Mouse (Mus musculus) megakaryocyte, embryonic 14.5 days (primary cell): ENCODE measurements around the gene Zdhhc21. TPM values are rescaled to one million over a fixed set of nuclear protein-coding genes. Genes with fewer than 3 reads are reported as not detected.

ENCODE experiments used
- H3K27me3 ChIP-seq: replicated peaks from 2 replicates; pipeline ENCODE3; 2012; ENCODE audit warnings: inconsistent platforms
- H3K36me3 ChIP-seq: replicated peaks from 2 replicates; pipeline ENCODE3; 2012; ENCODE audit warnings: low read length, inconsistent platforms, mixed read lengths
- H3K4me1 ChIP-seq: 2 replicates; pipeline ENCODE4 v1.6.1; 2012; ENCODE audit warnings: inconsistent platforms
- H3K4me3 ChIP-seq: replicated peaks from 2 replicates; pipeline ENCODE3; 2012; ENCODE audit warnings: moderate library complexity, mild to moderate bottlenecking, inconsistent platforms
- H3K9me3 ChIP-seq: 2 replicates; pipeline ENCODE4 v1.6.1; 2012; ENCODE audit warnings: inconsistent platforms
- FLI1 ChIP-seq: IDR thresholded peaks from 2 replicates; pipeline ENCODE4 v1.6.1; 2012; ENCODE audit warnings: low read length, inconsistent platforms, mixed read lengths
- GATA1 ChIP-seq: IDR thresholded peaks from 3 replicates; pipeline ENCODE4 v1.6.1; 2012; ENCODE audit warnings: mixed read lengths, low read length, inconsistent platforms, borderline replicate concordance
- polyA plus RNA-seq: library from polyadenylated mRNA; stranded (reverse); fragments of >175 nt; gene quantifications from 2 replicates; pipeline ENCODE4 v1.2.3, GENCODE M21; 2012; ENCODE audit warnings: low replicate concordance; ENCODE audit not compliant: insufficient read depth

The Zdhhc21 gene
- polyA plus RNA-seq, 1 experiment: 0.32 TPM

DNA sequence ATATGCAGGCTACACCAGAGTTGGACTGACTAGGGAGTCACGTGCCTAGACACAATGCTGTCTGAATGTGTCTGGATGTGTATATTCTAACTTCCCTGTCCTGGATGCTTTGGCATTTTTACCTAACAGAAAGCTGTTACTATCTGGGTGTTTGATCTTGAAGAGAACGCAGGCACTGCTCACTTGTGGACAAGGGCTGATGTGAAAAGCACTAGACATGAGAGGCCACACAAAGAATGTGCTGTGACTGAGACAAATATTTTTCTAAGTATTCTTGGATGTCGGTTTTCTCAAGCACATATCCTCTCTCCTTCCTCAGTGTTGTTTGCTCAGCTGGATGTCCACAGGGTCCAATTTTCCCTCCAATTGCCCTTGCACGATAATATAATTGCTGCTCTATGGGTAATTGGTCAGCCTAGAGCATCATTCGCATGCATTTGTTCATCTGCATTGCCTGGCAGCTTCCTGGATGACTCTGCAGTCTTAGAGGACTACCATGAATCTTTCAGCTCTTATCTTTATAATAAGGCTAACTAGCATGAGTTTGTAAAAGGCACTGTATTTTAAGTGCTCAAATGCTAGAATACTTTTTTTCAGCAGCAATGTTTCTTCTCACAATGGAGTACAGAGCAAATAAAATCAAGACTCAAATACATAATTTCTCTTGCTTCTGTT, 66.7 kb downstream of the Zdhhc21 start:
- H3K4me1 ChIP-seq: peaks cover 15% of the 10 kb centered on the region
- no peak overlapping the region for H3K4me3 ChIP-seq
- H3K9me3 ChIP-seq: no peaks in the 10 kb centered on the region
- no peak for TF ChIP-seq FLI1
- no peak for TF ChIP-seq GATA1
- no peaks in the 10 kb centered on the region for H3K27me3 ChIP-seq
- H3K36me3 ChIP-seq: peaks cover 6% of the 10 kb centered on the region

DNA sequence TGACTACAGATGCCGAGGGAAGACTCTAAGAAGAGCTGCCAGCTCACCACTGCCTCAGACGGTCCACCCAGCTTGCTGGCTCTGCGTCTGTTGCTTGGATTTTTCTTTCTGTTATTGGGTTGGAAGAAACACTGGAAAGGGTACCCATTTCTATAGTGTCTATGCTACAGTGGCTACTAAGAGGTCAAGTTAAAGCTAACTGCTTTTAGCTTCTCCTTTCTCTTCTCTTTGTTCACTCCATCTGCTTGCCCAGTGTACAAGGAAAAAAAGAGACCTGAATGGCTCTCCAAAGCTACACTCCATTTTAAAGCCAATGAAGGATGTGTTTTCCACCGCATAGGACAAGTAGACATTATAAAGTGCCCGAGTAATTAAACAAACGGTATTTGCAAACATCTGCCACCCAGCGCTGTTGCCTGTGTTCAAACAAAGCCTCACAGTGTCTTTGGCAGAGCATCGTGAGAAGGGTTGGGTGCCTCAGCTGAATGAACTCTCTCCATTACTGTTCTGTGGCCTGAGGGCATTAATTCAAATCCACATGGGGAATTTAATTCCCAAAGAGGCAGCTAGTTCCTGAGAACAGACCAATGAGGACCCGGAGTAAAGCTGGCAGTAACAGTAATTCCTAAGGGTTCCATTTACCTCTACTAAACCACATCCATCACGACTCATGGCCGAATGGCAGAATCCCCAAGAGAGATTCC, 94.1 kb downstream of the Zdhhc21 start:
- H3K4me1 ChIP-seq: no peaks in the 10 kb centered on the region
- peaks cover 3% of the 10 kb centered on the region; the same call in 1 of the 2 replicates for H3K9me3 ChIP-seq
- no peak for TF ChIP-seq FLI1
- TF ChIP-seq GATA1: no peak
- no peaks in the 10 kb centered on the region for H3K36me3 ChIP-seq
- H3K4me3 ChIP-seq: no peak overlapping the region
- peaks cover 2% of the 10 kb centered on the region for H3K27me3 ChIP-seq

DNA sequence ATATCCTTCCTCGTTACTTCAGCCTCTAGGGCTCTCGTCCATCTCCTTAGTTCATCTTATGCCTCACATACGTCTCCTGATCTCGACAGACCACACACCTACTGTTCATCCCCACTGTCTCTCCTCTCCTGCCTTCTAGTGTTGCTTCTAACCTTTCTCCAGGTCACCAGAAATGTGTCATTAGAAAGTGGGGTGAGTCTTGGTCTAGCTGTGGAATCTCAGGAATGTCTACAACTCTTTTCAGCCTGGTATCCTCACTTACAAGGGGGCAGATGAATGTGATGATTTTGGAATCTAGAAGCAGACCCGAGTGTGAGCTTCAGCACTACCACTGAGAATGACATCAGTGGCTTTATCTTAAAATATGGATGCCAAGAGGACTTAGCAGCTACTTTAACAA, 96.2 kb downstream of the Zdhhc21 start:
- Histone ChIP-seq H3K36me3 (no peaks in the 10 kb centered on the region), H3K4me1 (no peaks in the 10 kb centered on the region), H3K27me3 (peaks cover 1% of the 10 kb centered on the region), H3K4me3 (no peak overlapping the region), H3K9me3 (no peaks in the 10 kb centered on the region)
- TF ChIP-seq GATA1: no peak

DNA sequence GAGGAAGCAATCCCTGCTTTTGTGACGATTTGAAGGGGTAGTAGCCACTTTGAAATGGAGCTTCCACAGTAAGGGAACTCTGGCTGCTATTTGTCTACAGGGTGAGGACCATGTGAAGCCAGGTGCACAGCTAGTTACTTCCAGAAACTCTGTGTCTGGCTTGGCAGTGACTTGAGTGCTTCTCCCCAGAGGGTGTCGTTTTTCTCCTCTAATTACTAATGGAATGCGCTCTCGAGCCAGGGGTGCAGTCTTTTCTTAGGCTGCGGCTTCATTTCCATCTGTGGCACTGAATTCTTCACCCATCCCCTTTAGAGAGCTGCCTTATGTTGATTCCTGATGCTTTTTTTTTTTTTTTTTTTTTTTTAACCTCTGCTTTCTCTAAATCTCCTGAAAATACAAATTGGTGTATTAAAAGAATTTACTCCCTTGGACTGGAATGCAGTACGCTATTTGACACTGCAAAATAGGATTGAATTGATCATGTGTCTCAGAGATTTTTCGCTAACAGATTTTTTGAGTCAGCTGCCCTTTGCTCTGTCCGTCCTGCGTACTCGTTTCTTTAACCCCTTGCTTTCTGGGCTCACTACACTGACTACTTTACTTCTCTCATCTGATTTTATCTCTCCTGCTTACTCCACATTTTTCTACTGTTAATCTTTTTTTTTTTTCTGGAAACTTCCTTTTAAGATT, 97.2 kb downstream of the Zdhhc21 start:
- Histone ChIP-seq H3K27me3 (peaks cover 1% of the 10 kb centered on the region), H3K36me3 (no peaks in the 10 kb centered on the region), H3K4me1 (no peaks in the 10 kb centered on the region), H3K9me3 (no peaks in the 10 kb centered on the region), H3K4me3 (no peak overlapping the region)
- TF ChIP-seq FLI1 (no peak), GATA1 (no peak)

DNA sequence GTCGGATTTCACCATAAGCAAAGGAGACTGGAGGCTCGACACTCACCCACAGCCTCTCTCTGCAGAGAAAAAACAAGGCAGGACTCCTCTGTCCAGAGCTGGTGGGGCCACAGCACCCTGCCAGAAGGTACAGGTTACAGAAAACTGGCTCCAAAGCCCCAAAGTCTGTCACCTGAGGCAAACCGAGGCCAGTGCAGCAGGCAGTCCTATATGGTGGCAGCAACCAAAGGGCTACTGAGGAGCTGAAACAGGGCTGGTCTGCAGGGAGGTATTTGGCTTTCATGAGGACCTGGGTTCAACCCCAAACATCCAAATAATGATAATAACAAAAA, 103.5 kb downstream of the Zdhhc21 start:
- H3K27me3 ChIP-seq: peaks cover 5% of the 10 kb centered on the region
- H3K36me3 ChIP-seq: no peaks in the 10 kb centered on the region
- no peaks in the 10 kb centered on the region for H3K4me1 ChIP-seq
- no peak for TF ChIP-seq GATA1
- TF ChIP-seq FLI1: no peak
- no peak overlapping the region for H3K4me3 ChIP-seq
- H3K9me3 ChIP-seq: 0 out of 2 replicates have a peak, but pooled peaks cover 6% of the 10 kb centered on the region

DNA sequence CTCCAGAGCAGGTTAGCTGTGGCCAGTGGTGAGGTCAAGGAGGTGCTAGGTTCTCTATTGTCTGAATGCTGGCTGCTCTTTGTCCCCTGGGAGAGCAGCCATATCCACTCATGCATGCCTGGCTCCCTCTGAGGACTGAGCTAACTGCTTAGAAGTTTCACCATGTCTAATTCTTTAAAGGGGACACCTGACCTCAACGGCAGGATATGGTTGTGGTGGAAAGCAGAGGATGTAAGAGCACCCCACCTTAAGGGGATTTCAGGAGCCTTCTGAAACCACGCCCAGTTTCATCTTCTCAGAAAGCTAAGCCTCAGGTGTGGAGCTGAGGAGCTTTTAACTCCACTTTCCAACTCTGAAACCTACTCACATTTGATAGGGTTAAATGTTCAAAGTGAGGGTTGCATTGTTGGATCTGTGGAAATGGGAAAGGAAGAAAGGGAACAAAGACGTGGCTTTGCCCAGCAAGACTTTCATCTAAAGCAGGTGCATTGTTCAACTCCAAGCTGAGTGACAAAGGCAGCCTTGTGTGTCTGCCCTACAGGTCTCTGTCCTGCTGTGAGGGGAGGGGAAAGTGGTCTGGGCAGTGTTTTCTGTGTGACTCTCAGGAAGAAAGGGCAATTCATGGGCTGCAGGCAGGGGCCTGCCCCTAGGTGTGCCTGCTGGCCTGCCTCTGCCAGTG, 104.0 kb downstream of the Zdhhc21 start:
- TF ChIP-seq GATA1 (no peak), FLI1 (no peak)
- Histone ChIP-seq H3K36me3 (no peaks in the 10 kb centered on the region), H3K27me3 (peaks cover 5% of the 10 kb centered on the region), H3K4me3 (no peak overlapping the region), H3K9me3 (0 out of 2 replicates have a peak, but pooled peaks cover 6% of the 10 kb centered on the region), H3K4me1 (no peaks in the 10 kb centered on the region)

Other genes starting within 250 kb of the Zdhhc21 start
- 0.01 TPM in 1 of 2 replicates, not detected in the other for gene Nfib, start 154.2 kb downstream of the Zdhhc21 start, polyA plus RNA-seq
- not detected in 2 replicates for gene Cer1, start 25.2 kb upstream of the Zdhhc21 start, polyA plus RNA-seq
- gene Frem1, start 192.4 kb upstream of the Zdhhc21 start, polyA plus RNA-seq: not detected in 2 replicates